Mouse (Mus musculus): Measurements from ENCODE around the gene Olfr766-ps1.
"Not testable (repeated sequence)": the region's sequence is repeated elsewhere in the genome, so short reads cannot be mapped to it uniquely, and the experiment has no call there.

Gene Olfr766-ps1

GRCm38 (mm10) chr10:129068877-129069276, at the start of gene Olfr766-ps1:
Olfr766-ps1 (minus strand) TSS chr10:129068977.
- no peak for DNase-seq (ENCODE audit: low spot score in 2 of 2)

- DNase-seq (ENCODE audit: low spot score in 2 of 2): no peak
Measured at GRCm38 (mm10) chr10:129117761-129118160, 49.0 kb upstream of the Olfr766-ps1 start, which contains the start of gene Olfr769. Olfr769 (minus strand) TSS chr10:129117861.

- DNase-seq (ENCODE audit: low spot score in 2 of 2): no peak
Measured at GRCm38 (mm10) chr10:129115146-129115545, 46.4 kb upstream of the Olfr766-ps1 start.

GRCm38 (mm10) chr10:129101231-129101630, 32.5 kb upstream of the Olfr766-ps1 start:
- no peak for DNase-seq (ENCODE audit: low spot score in 2 of 2)

- no peak for DNase-seq (ENCODE audit: low spot score in 2 of 2)
Measured at GRCm38 (mm10) chr10:129099275-129099674, 30.5 kb upstream of the Olfr766-ps1 start, which contains the start of gene Olfr768. Olfr768 (minus strand) TSS chr10:129099375.

- DNase-seq (ENCODE audit: low spot score in 2 of 2): not testable (repeated sequence)
Measured at GRCm38 (mm10) chr10:129082810-129083209, 14.0 kb upstream of the Olfr766-ps1 start, which contains the start of gene Olfr767. Olfr767 (minus strand) TSS chr10:129082910.

GRCm38 (mm10) chr10:129049898-129050297, 18.9 kb downstream of the Olfr766-ps1 start, which contains the start of gene Olfr765:
Olfr765 (minus strand) TSS chr10:129049998.
- DNase-seq (ENCODE audit: low spot score in 2 of 2): not testable (repeated sequence)

GRCm38 (mm10) chr10:129039796-129040195, 29.0 kb downstream of the Olfr766-ps1 start, which contains the start of gene Olfr764-ps1:
Olfr764-ps1 (minus strand) TSS chr10:129039896.
- no peak for DNase-seq (ENCODE audit: low spot score in 2 of 2)

GRCm38 (mm10) chr10:129028343-129028742, 40.4 kb downstream of the Olfr766-ps1 start:
- DNase-seq (ENCODE audit: low spot score in 2 of 2): no peak

- DNase-seq (ENCODE audit: low spot score in 2 of 2): peak in 1 of 2 experiments; percentile 26
Measured at GRCm38 (mm10) chr10:129026018-129026662, 42.6 kb downstream of the Olfr766-ps1 start.

- DNase-seq (ENCODE audit: low spot score in 2 of 2): no peak
Measured at GRCm38 (mm10) chr10:129023319-129023718, 45.5 kb downstream of the Olfr766-ps1 start.

- DNase-seq (ENCODE audit: low spot score in 2 of 2): no peak
Measured at GRCm38 (mm10) chr10:129014477-129014876, 54.3 kb downstream of the Olfr766-ps1 start.
